Mouse (Mus musculus): Measurements from ENCODE around the gene Slc34a3. TPM values are rescaled to one million over a fixed set of nuclear protein-coding genes. Genes with fewer than 3 reads are reported as not detected.

Slc34a3 gene
- total RNA-seq, 4 experiments from 2014 or later = not detected

DNA sequence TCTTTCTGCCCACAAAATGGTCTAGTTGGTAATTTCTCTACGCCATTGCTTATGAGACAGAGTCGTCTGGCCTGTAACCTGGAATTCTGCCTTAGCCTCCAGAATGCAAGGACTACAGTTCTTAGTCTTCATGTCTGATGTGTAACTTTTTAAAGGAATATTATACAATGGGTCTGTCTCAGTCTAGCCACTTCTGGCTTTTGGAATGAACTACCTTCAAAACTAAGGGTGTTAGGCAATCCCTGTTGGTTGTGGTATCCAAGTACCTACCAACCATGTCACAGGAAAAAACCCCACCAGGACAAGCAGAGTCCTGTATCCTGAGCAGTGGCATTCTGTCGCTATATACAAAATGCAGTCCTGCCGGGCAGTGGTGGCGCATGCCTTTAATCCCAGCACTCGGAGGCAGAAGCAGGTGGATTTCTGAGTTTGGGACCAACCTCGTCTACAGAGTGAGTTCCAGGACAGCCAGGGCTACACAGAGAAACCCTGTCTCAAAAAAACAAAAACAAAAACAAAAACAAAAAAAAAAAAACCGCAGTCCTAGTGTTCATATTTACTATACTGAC lies 8.3 kb downstream of the Slc34a3 start:
- no peak for DNase-seq (ENCODE audit: low spot score in 2 of 2)

DNA sequence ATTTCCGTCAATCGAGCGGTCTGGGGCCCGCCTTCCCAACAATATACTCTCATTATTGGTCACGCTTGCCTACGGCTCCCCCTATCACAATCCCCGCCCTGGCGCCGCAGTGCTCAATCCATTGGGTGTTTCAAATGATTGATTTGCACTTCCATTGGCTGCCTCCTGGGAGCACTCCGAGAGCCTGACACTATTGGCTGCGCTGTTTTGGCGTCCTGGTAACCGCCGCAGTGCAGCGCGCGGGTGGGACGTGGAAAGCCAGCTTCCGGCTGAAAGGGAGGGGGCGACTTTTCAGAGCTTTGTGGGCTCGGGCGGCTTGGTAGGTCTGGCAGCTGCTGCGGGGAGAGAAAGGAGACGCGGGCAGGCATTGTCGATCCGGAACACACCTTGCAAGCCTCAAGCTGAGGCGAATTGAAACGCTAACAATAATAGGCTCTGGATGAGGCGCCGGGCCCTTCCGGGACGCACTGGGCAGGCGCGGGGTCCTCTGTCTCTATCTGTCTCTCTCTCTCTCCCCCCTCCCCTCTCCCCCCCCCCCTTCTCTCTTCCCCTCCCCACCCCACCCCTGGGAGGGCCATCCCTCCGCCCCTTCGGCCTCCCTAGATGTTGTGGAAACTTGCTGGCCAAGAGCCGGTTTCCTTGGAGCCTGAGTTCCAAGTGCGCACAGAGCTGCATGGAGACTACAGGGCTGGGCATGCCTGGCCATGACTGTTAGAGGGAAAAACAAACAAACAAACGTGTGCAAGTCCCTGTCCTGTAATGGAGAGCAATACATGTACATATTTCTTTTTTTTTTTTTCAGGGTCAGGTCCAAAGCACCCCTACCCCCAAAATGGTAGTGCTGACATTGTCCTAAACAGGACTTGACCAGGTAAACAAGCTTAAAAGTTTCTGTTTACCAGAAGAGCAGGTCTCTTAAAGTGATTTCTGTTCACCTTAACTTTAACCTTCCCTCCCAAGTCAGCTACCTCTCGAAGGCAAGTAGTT lies 9.1 kb downstream of the Slc34a3 start:
- DNase-seq (ENCODE audit: low spot score in 2 of 2) = peak; percentile 95 to 100

DNA sequence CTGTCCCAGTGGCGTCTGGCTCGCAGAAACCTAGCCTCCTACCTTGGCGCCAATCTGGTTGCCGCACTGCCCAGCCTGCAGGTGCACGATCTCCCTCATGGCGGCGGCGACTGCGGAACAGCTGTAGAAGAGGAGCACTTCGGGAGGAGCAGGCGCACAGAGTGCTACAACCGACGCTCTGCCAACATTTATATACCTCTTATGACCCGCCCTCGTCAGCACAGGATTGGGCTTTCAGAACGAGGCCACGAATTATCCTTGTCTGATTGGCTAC lies 9.7 kb downstream of the Slc34a3 start, which contains the start of gene Tubb4b:
Gene Tubb4b, minus strand, starts transcription at position 211 of the 274 bp plus-strand sequence.
- no peak for DNase-seq (ENCODE audit: low spot score in 2 of 2)

DNA sequence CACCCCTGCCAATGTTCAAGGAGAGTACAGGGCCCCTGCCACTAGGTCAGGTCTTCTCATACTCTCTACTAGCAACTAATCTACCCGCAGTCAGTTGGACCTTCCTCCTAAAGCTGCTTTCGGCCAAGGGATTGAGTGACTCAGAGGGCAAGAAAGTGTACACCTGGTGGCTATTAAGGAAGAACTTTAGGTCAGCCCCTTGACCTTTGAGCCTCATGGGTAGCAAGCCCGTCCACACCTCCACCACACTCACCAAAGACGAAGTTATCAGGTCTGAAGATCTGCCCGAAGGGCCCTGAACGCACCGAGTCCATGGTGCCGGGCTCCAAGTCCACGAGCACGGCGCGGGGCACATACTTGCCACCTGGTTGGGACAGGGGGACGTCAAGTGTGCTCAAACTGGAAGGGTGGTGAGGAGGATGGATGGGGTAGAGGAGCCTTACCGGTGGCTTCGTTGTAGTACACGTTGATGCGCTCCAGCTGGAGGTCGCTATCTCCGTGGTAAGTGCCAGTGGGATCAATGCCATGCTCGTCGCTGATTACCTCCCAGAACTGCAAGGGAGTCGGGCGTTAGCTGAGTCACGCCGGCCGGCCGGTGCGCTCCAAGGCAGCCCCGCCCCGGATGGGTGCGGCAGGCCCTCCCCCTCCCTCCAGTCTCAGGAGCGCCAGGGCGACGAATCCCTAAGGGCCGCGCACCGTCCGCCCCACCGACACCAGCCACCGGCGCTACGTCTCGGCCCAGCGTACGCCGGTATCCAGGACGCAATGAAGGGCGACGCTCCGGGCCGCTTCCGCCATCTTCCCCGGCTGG lies 10.3 kb downstream of the Slc34a3 start:
- DNase-seq (ENCODE audit: low spot score in 2 of 2) = peak in 1 of 2 experiments; percentile 83

DNA sequence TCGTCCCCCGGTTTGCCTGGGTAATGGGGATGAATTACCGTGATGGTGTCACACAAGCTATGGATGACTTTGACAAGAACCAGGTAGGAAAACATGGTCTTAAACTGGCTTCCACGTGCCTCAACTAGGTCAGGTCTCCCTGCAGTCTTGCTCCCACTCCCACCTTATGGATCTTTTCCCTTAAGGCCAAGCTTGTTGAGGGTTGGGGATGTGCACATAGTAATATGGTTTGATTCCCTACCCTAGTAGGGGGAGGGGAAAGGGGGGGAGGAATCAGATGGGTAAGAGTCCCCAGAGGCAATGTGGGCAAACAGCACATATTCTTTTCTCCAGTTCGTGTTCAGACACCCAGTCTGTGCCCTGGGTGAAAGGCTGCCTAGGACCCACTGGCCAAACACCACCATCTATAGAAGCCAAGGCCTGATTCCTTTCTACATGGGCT lies 12.8 kb downstream of the Slc34a3 start:
- DNase-seq (ENCODE audit: low spot score in 2 of 2) = no peak

DNA sequence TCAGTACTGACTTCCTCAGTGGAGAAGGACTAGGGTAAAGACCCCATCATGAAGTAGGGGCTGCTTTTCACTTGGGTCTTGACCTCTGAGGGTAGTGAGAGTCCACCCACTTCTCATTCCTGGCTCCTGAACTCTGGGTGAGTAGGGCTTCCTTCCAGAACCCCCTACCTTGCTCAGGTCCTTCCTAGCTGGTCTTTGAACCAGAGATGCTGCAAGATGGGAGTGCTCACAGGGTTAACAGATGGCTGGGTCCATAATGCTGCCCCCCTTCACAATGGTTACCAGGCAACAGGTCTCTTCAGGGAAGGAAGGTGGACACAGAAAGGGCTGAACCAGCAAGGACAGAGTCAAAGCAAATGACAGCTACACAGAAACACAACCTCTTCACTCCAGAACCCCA lies 15.7 kb downstream of the Slc34a3 start, which contains the start of gene Fam166a:
Gene Fam166a, plus strand, starts transcription at position 301 of the 400 bp plus-strand sequence.
- no peak for DNase-seq (ENCODE audit: low spot score in 2 of 2)

DNA sequence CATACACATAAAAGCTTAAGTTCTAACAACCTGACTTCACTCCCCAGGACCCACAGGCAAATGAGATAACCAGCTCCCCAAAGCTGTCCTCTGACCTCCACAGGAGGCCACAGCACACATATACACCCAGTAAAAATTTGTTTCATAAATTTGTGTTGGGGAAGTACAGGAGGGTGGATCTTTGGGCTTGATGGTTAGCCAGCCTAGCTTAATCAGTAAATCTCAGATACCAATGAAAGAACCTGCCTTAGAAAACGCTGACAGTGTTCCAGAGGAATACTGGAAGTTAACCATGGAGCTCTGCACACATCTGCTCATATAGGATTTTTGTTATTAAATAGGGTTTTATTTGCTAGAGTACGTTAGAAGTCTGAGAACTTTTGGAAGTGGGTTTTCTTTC lies 16.5 kb downstream of the Slc34a3 start:
- no peak for DNase-seq (ENCODE audit: low spot score in 2 of 2)

DNA sequence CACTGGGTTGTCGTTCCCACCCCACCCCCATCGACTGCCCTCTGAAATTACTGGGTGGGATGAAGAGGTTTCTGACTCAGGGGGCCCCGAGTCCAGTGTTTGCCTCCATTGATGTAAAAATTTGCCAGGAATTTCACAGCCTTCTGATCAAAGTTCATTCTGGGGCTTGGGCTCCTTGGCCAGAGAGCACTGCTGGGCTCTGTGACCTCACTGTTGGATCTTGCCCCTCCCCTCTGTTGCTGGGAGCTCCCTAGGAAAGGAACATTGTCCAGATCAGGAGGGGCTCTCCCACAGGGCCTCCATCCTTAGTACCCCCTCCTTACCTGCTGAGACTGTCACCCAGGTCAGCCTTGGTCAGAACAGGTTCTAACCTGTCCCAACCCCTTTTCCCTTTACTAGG lies 19.7 kb downstream of the Slc34a3 start, which contains the start of gene Stpg3:
Gene Stpg3, minus strand, starts transcription at position 194 of the 400 bp plus-strand sequence.
- DNase-seq (ENCODE audit: low spot score in 2 of 2) = no peak

DNA sequence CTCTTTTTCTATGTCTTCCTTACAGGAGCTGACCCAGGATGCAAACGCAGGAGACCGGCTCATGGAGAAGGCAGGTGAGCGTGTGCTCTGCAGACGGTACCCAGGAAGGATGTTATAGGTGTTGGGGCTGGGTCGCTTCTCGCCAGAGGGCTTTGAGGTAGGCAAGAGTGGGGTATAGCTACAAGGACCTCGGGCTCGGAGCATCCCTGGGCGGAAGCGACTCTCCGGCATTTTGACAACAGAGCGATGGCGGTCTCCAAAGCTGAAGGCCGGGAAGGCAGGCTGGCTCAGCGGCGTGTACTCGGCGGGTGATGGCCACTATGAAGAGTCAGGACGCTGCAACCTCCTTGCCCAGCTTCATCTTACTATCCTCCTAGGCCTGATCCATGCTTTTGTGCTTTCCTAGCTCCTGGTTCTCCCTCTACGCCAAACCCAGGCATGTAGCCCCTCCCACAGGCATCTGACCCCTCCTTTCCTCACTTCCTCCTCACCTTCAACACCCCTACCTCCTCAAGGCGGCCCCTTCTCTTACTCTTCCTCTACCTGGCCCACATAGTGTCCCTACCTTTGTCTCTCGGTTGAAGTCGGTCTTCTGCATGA lies 20.8 kb downstream of the Slc34a3 start:
- DNase-seq (ENCODE audit: low spot score in 2 of 2) = no peak

DNA sequence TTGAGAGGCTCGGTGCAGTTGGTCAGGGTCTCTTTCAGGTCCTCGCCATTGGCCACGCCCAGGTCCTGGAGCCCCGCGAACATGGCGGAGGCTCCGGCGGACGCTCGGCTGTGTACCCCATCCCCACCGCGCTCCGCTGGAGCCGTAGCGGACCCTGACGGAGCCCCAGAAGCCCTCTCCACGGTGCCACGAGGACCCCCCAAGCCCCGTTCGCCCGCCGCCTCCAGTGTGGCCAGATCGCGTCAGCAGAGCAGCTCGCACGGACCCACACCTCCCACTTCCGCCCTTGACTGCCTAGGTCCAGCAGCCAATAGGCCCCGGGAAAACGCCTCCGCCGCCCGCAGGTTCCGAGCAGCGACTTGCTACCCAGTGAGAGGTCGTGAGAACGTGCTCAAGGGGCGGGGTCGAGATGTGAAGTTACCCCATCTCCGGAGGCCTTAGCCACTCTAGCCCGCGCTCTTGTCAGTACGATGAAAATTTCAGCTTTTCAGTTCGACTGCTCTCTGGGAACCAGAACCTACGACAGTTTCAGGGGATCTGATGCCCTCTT lies 23.0 kb downstream of the Slc34a3 start, which contains the start of gene Nelfb:
Gene Nelfb, minus strand, starts transcription at position 369 of the 550 bp plus-strand sequence.
- DNase-seq (ENCODE audit: low spot score in 2 of 2) = peak; percentile 71 to 78

DNA sequence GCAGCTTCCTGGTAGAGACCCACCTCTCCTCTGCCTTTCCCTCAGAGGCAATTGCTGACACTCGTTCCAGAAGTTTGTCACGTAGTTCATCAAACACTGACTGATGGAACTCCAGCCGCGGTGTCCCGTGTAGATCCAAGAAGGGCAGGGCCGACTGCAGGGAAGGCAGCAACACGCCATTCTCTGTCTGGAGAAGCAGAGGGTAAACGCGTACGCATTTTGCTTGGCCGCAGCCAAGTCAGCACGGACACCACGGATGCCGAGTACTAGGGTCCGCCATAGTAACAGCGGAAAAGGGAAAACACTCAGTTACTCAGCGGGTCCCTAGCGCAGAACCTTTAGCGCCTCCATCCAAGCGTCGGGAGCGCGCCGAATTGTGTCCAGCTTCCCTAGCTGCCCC lies 23.5 kb downstream of the Slc34a3 start:
- no peak for DNase-seq (ENCODE audit: low spot score in 2 of 2)

DNA sequence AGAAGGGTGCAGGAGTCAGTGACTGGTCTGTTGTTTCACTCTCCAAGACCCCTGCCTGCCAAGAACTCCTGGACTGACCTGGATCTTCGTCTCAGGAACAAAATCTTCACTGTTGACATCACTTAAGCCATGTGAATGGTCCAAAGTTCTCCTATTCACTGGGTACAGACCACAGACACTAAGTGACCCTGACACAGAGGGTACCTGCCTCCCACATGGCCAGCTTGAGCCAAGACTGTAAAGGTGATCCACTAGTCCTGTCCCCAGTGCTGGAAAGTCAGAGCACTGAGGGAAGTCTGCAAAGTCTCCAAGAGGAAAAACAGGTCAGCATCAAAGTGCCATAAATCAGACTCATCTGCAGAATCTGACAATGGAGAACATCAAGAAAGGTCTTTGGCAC lies 26.6 kb downstream of the Slc34a3 start:
- no peak for DNase-seq (ENCODE audit: low spot score in 2 of 2)

DNA sequence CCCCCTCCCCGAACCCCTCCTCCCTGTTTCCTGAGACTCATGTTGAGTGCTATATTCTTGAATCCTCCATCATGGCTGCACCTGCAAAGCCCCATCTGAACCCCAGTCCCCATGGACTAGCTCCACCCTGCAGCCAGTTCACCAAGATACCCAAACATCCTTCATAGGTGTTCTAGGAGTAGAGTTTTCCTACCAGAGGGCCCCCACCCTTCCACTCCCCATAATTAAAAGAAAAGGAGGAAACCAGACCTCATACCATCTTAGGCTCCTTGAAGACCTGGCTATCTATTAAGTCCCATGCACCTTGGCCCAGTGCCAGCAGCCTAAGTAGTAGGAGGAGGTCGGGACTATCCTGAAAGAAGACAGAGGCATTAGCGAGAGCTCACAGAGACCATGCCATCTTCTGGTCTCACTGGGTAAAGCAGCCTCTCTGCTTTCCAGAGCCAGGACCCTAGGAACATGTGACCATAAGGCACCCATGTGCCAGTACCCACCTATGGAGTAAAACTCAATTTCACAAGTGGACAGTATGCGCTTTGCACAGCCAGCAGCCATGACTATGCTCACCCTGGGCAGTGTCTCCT lies 30.4 kb downstream of the Slc34a3 start:
- DNase-seq (ENCODE audit: low spot score in 2 of 2) = no peak

DNA sequence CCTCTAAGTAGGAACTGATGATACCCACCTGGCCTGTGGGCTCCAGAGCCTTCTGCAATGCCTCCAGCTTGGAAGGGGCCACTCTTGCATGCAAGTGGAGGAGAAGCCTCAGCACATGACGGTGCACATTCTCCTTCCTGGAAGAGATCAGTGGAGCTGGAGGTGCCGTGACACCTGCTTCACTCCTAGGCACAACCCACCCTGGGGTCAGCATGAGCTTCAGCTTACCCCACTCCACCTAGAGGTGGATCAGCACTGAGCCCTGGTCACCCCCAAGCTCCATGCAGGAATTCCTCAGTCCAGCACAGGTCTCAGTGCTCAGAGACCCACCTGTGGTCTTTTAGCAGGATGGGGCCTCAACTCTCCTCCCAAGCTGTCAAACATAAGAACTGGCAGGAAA lies 33.5 kb downstream of the Slc34a3 start:
- DNase-seq (ENCODE audit: low spot score in 2 of 2) = no peak

DNA sequence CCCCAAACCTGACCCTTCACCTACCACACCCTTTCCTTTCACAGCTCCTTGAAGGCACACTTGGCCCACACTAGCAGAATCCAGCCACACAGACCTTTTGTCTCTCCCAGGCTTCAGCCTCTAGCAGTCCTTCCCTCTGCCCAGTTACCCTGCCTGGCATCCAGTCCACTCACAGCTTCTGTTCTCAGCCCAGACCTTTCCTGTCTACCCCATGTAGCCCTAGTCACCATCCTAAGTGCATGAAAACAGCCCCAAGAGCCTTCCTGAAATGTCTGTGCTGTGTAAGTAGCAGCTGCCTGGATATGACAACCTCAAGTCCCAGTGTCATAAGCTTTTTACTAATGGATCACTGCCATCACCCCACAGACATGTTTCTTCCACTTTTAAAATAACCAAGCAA lies 36.2 kb downstream of the Slc34a3 start:
- DNase-seq (ENCODE audit: low spot score in 2 of 2) = no peak

DNA sequence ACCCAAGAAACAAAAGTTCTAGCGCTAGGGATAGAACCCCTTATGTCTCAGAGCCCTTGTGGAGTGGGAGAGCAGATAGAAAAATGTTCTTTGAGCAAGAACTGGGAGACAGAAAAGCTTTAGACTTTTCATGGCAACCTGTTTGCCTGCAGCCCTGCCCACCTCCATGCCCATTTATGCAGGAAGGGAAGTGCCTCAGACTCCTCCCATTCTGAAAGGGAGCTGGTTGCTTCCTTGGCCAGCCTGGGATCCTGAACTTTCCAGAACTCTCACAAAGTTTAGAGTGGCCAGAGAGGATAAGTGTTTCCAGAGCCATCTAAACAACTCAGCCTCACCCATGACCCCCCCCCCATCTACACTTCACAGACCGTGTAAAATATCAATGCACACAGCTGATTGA lies 37.0 kb downstream of the Slc34a3 start:
- no peak for DNase-seq (ENCODE audit: low spot score in 2 of 2)

DNA sequence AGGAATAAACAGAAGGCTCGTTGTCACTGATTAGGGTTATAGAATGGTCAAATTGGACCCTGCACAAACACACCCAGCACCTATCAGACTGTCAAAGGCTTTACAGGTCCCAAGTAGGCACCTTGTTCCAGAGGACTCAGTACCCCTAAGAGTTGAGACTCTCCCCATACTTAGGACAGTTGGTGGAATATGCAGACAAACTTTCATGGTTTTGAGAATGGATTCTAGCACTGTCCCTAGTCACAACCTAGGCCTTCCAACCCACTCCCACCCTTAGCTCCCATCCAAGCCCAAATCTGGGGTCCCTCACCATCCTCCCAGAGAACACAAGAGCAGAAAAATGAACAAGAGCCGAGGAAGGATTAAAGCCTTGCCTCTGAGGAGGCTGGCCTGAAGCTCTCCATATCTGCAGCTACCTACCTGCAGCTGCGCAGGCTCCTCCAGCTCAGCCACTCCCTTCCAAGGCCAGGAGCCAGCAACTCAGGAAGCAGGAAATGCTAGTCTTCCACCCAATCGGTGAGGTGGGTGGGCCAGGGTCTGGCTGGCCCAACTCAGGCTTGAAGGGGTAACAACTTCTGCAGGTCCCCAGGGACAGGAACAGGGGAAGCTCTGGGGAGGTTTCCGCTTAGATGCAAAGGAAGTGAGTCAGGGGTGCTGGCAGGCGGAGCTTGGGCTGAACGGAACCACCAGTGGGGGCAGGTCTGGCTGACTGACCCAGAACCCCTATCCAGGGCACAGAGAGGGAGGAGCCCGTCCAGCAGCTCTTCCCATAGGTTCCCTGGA lies 37.8 kb downstream of the Slc34a3 start, which contains the start of gene Tor4a:
Gene Tor4a, minus strand, starts transcription at position 715 of the 783 bp plus-strand sequence.
- DNase-seq (ENCODE audit: low spot score in 2 of 2) = no peak

DNA sequence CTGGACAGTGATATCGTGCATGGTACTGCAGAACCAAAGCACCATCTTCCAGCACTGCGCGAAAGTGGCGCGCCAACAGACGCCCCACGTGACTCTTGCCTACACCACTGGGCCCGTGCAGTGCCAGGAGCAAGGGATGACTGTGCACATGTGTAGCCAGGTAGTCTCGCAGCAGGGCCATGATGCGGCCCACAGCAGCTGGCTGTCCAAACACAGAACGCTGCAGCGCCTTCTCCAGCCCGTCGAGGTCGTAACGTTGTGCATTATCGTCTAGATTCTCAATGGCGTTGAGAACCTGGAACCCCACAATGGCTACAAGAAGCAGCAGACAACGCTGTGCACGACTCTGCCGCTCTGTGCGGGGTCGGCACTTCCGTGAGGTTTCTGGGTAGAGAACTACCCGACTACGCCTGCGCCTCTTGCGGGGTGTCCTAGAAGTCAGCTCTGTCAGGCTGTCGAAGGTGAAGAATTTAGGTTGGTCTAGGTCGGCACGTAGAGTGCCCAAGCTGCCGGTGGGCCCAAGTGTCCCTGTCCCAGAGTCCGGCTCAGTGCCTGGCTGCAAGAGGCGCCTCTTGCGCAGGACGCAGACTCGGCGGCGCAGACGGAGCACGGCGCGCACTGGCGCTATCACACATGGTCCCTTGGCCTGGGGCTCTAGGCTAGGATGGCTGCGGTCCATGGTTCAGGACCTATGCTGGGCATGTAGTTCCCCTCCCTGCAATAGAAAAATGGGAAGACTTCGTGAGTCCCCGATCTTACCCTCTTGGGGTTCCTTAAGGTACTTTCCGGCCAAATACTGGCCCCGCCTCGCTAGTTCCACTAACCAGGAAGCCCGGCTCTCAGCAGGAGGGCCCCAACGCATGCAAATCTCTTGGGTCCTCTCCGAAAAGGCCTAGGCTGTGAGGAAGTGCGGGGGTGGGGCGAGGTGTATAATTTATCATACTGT lies 38.7 kb downstream of the Slc34a3 start:
- DNase-seq (ENCODE audit: low spot score in 2 of 2) = no peak

Data from left cerebral cortex, adult 8-10 months (tissue).